Mouse (Mus musculus) intestine, embryonic 14.5 days (tissue): ENCODE data around the gene Itm2a. TPM values are rescaled to one million over a fixed set of nuclear protein-coding genes. Genes with fewer than 3 reads are reported as not detected.

Experiments used
- ATAC-seq: fragments of 200-750 bp; cut with Nextera tagmentation; replicated peaks from 2 replicates; pipeline ENCODE4 v1.8.0; 2017; ENCODE audit warnings: low read depth, moderate number of reproducible peaks, moderate TSS enrichment, moderate library complexity; ENCODE audit not compliant: low FRiP score, low TSS enrichment
- DNase-seq: peaks from one replicate; pipeline ENCODE4 v3.0.0-alpha.2; 2018; ENCODE audit warnings: low spot score
- H3K27ac ChIP-seq: fragments of 300-500 bp; sonication (generic); 2 replicates; pipeline ENCODE4 v1.5.1; 2014; ENCODE audit warnings: low read depth, mild to moderate bottlenecking, control low read depth
- H3K27me3 ChIP-seq: fragments of 300-500 bp; sonication (generic); replicated peaks from 2 replicates; pipeline ENCODE4 v1.6.1; 2014; ENCODE audit warnings: low read length, control low read depth; ENCODE audit not compliant: control insufficient read depth, insufficient read depth
- H3K36me3 ChIP-seq: fragments of 300-500 bp; sonication (generic); 2 replicates; pipeline ENCODE4 v1.6.1; 2014; ENCODE audit warnings: low read length, control low read depth; ENCODE audit not compliant: control insufficient read depth, insufficient read depth
- H3K4me1 ChIP-seq: fragments of 300-500 bp; sonication (generic); replicated peaks from 2 replicates; pipeline ENCODE4 v1.6.1; 2014; ENCODE audit warnings: low read length, control low read depth, mixed read lengths; ENCODE audit not compliant: control insufficient read depth, insufficient read depth
- H3K4me2 ChIP-seq: fragments of 300-500 bp; sonication (generic); 2 replicates; pipeline ENCODE4 v1.6.1; 2014; ENCODE audit warnings: low read length
- H3K4me3 ChIP-seq: fragments of 300-500 bp; sonication (generic); 2 replicates; pipeline ENCODE4 v1.5.1; 2014; ENCODE audit warnings: low read depth, low read length, control low read depth, mixed read lengths
- H3K9ac ChIP-seq: fragments of 300-500 bp; sonication (generic); 2 replicates; pipeline ENCODE4 v1.6.1; 2014; ENCODE audit warnings: mild to moderate bottlenecking, low read length
- H3K9me3 ChIP-seq: fragments of 300-500 bp; sonication (generic); 2 replicates; pipeline ENCODE4 v1.6.1; 2016; ENCODE audit warnings: low read length, control low read depth; ENCODE audit not compliant: control insufficient read depth
- WGBS: fragments of 180-500 bp; shearing (Covaris S2); extraction: QIAGEN DNeasy Blood & Tissue Kit; methylation state at CpG from one replicate; pipeline ENCODE4 v1.1.7; 2014; 5-methylcytosine and 5-hydroxymethylcytosine counted together
- polyA plus RNA-seq: library from polyadenylated mRNA; unstranded; fragments of >200 nt; fragmentation: Nextera tagmentation; extraction: Ambion mirVana; gene quantifications from 2 replicates; pipeline ENCODE4 v1.2.1, GENCODE M21; 2014

Itm2a gene
- 638 and 674 TPM in 2 replicates for polyA plus RNA-seq

DNA sequence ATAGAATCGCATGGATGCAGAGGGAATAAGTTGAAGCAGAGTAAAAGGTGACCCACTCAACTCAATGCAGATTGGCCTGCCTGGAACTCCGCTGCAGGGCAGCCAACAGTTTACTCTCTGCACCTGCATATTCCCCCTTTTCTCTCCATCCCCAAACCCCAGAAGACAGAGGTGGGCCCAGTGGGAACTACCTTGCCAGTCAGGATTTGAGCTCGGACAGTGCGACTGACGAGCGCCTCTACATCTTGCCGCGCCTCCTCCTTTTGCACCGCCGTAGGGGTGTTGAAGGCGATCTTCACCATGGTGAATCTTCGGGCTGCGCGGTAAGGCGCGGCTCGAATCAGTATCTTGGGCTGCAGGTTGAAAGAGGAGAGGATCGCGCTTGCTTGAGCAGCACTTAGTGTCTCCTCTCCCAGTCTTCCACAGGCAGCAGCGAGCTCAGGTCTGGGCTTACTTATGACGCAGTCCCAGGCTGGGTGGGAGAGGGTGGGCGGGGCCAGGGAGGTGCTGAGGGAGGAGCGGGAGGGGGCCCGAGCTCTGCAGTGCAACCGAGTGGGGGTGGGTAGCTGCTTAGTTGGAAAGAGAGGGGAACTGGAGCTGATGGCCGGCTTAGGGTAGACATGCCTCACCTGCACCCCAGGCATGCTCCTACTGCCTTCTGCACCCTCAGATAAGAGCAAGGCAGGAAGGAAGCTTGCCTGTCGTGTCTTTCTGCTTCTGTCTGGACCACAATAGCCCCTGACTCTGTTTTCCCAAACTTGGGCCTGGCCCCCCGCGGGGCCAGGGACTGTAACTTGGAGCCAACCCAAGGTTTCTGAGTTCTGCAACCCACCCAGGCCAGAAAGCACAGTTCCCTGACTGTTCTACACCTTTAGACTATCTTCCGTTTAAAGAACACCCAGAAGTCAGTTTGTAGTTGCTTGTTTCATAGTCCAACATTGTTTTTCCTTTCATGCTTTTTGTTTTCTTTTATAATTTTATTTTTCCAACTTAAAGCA is at the start of gene Itm2a:
Itm2a (minus strand) TSS at position 462 of the 998 bp plus-strand sequence.
- no peaks in the 10 kb centered on the region for H3K27me3 ChIP-seq
- H3K4me2 ChIP-seq, result peak within 1 kb of the TSS; percentile 46
- no peaks in the 10 kb centered on the region for H3K9me3 ChIP-seq
- peak within 1 kb of the TSS; percentile 57 for H3K9ac ChIP-seq
- 13% methylated on average over 29 of the region's 30 CpGs for WGBS
- H3K36me3 ChIP-seq, result peaks cover 8% of the 10 kb centered on the region; the same call in 1 of the 2 replicates
- DNase-seq, result peak; percentile 63
- H3K4me3 ChIP-seq, result peak within 1 kb of the TSS; percentile 57
- peak; percentile 95 for ATAC-seq
- no peaks in the 10 kb centered on the region for H3K4me1 ChIP-seq
- peak within 1 kb of the TSS; percentile 65 for H3K27ac ChIP-seq

DNA sequence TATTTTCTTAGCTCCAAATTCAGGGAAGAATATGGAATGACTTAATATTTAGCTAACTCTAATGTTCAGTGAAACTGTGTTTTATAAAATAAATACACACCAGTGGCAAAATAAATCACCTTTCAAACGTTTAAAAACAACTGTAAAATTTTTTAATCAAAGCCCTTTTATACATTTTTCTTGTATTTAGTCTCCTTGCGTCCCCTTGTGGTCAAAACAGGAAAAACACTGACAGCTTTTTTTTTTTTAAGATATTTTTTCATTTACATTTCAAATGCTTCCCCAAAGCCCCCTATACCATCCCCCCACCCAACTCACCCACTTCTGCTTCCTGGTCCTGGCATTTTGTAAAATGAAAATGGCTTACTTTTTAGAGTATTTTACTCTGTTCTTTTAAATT is 32.7 kb upstream of the Itm2a start:
- Histone ChIP-seq H3K4me3 (no peak overlapping the region), H3K4me2 (no peak overlapping the region), H3K27ac (no peak overlapping the region), H3K4me1 (no peaks in the 10 kb centered on the region), H3K9me3 (no peaks in the 10 kb centered on the region), H3K9ac (no peak overlapping the region), H3K27me3 (no peaks in the 10 kb centered on the region), H3K36me3 (no peaks in the 10 kb centered on the region)
- no peak for ATAC-seq
- WGBS, result 2% methylated on average over 2 of the region's 2 CpGs
- no peak for DNase-seq

DNA sequence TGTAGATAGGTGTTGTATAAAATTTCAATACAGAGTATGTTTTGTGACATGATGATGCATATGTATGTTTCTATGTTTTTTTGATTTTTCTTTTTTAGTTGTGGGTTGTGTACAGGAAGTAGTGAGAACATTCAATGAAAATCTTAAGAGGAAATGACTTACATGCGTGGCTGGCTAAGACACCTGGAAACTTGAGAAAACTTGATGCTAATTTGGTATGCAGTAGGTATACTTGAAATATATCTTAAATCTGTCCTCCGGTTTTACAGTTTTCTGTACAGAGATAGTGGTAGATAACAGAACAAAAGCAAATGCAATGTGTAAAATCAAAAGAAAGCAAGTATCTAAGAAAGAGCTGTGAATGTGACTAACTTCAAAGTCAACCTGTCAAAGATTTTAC is 18.1 kb upstream of the Itm2a start:
- Histone ChIP-seq H3K27me3 (no peaks in the 10 kb centered on the region), H3K9ac (no peak overlapping the region), H3K27ac (no peak overlapping the region), H3K4me2 (no peak overlapping the region), H3K9me3 (no peaks in the 10 kb centered on the region), H3K4me3 (no peak overlapping the region), H3K36me3 (no peaks in the 10 kb centered on the region), H3K4me1 (no peaks in the 10 kb centered on the region)
- DNase-seq (no peak), ATAC-seq (no peak)
- WGBS, result 86% methylated on average over 2 of the region's 2 CpGs

GRCm38 (mm10) chrX:107417345-107417744 is 14.2 kb upstream of the Itm2a start:
- Histone ChIP-seq H3K4me1 (no peaks in the 10 kb centered on the region), H3K36me3 (no peaks in the 10 kb centered on the region), H3K9ac (no peak overlapping the region), H3K27me3 (no peaks in the 10 kb centered on the region), H3K27ac (no peak overlapping the region), H3K9me3 (no peaks in the 10 kb centered on the region), H3K4me3 (no peak overlapping the region), H3K4me2 (no peak overlapping the region)
- no peak for ATAC-seq
- WGBS, result 68% methylated on average over 3 of the region's 3 CpGs
- no peak for DNase-seq

GRCm38 (mm10) chrX:107415999-107416398 is 12.8 kb upstream of the Itm2a start:
- 46% methylated on average over 1 of the region's 1 CpGs for WGBS
- no peaks in the 10 kb centered on the region for H3K9me3 ChIP-seq
- no peak overlapping the region for H3K27ac ChIP-seq
- no peaks in the 10 kb centered on the region for H3K27me3 ChIP-seq
- no peak overlapping the region for H3K4me3 ChIP-seq
- no peaks in the 10 kb centered on the region for H3K4me1 ChIP-seq
- no peak overlapping the region for H3K4me2 ChIP-seq
- H3K36me3 ChIP-seq, result no peaks in the 10 kb centered on the region
- H3K9ac ChIP-seq, result no peak overlapping the region
- no peak for ATAC-seq
- DNase-seq, result no peak

GRCm38 (mm10) chrX:107402481-107402880 is 695 bp downstream of the Itm2a start:
- Histone ChIP-seq H3K9ac (peak overlapping the region; percentile 57), H3K4me1 (no peaks in the 10 kb centered on the region), H3K27me3 (no peaks in the 10 kb centered on the region), H3K9me3 (no peaks in the 10 kb centered on the region), H3K4me3 (peak overlapping the region; percentile 57), H3K36me3 (peaks cover 8% of the 10 kb centered on the region; the same call in 1 of the 2 replicates), H3K27ac (peak overlapping the region; percentile 65; the same call in 1 of the 2 replicates), H3K4me2 (peak overlapping the region; percentile 46)
- WGBS, result 24% methylated on average over 18 of the region's 18 CpGs
- ATAC-seq (no peak), DNase-seq (peak; percentile 55)

- no peak overlapping the region for H3K4me2 ChIP-seq
- H3K9ac ChIP-seq, result no peak overlapping the region
- peaks cover 16% of the 10 kb centered on the region; the same call in 1 of the 2 replicates for H3K36me3 ChIP-seq
- DNase-seq (no peak), ATAC-seq (no peak)
- 95% methylated on average over 8 of the region's 8 CpGs for WGBS
- no peaks in the 10 kb centered on the region for H3K9me3 ChIP-seq
- no peaks in the 10 kb centered on the region for H3K27me3 ChIP-seq
- H3K27ac ChIP-seq, result no peak overlapping the region
- H3K4me1 ChIP-seq, result no peaks in the 10 kb centered on the region
- H3K4me3 ChIP-seq, result no peak overlapping the region
These were observed 4.1 kb downstream of the Itm2a start for GRCm38 (mm10) chrX:107399087-107399486.

- WGBS, result 32% methylated on average over 3 of the region's 3 CpGs
- Histone ChIP-seq H3K4me2 (no peak overlapping the region), H3K9me3 (no peaks in the 10 kb centered on the region), H3K36me3 (peaks cover 9% of the 10 kb centered on the region; the same call in 1 of the 2 replicates), H3K27me3 (no peaks in the 10 kb centered on the region), H3K4me1 (no peaks in the 10 kb centered on the region), H3K9ac (no peak overlapping the region), H3K4me3 (no peak overlapping the region), H3K27ac (no peak overlapping the region)
- no peak for DNase-seq
- no peak for ATAC-seq
These were observed 9.9 kb downstream of the Itm2a start for GRCm38 (mm10) chrX:107393256-107393655.
